Mouse (Mus musculus) erythroblast, adult 5-6 weeks (primary cell): ENCODE measurements around the gene Ina. TPM values are rescaled to one million over a fixed set of nuclear protein-coding genes. Genes with fewer than 3 reads are reported as not detected.
"Not testable (repeated sequence)": the region's sequence is repeated elsewhere in the genome, so short reads cannot be mapped to it uniquely, and the experiment has no call there.

Experiments used
- ATAC-seq: replicated peaks from 2 replicates; pipeline ENCODE4 v1.8.0; 2016; ENCODE audit warnings: moderate number of reproducible peaks, mild to moderate bottlenecking, moderate TSS enrichment, inconsistent platforms; ENCODE audit not compliant: poor library complexity, low FRiP score, severe bottlenecking
- total RNA-seq, 2 experiments: library from RNA; stranded (forward) in 1 of 2; stranded (reverse) in 1 of 2; fragments of 150-400 nt in 1 of 2; fragments of 200-764, 138-1000 nt in 1 of 2; gene quantifications; 2 replicates each; pipeline versions ENCODE4 v1.2.3 to v1.2.4; 2015 to 2017; ENCODE audit warnings: low replicate concordance in 2 of 2

Gene Ina
- not detected in 2 replicates for total RNA-seq (2015; ENCODE audit: low replicate concordance)
- not detected in 2 replicates for total RNA-seq (2017; ENCODE audit: low replicate concordance)

- no peak for ATAC-seq
Observed at GRCm38 (mm10) chr19:47014447-47015381, at the start of gene Ina, which contains the start of gene Nt5c2. Ina (plus strand) TSS chr19:47014698. Nt5c2 (minus strand) TSS chr19:47015153.

GRCm38 (mm10) chr19:46965496-46965895 lies 49.0 kb upstream of the Ina start:
- no peak for ATAC-seq

GRCm38 (mm10) chr19:46966330-46966729 lies 48.2 kb upstream of the Ina start:
- ATAC-seq: no peak

GRCm38 (mm10) chr19:46967861-46968260 lies 46.6 kb upstream of the Ina start:
- no peak for ATAC-seq

GRCm38 (mm10) chr19:46968833-46969232 lies 45.7 kb upstream of the Ina start:
- no peak for ATAC-seq

- ATAC-seq: no peak
Observed at GRCm38 (mm10) chr19:46969286-46969985, 45.1 kb upstream of the Ina start.

- no peak for ATAC-seq
Observed at GRCm38 (mm10) chr19:46970121-46970729, 44.3 kb upstream of the Ina start.

GRCm38 (mm10) chr19:46971051-46971689 lies 43.3 kb upstream of the Ina start:
- no peak for ATAC-seq

GRCm38 (mm10) chr19:46971712-46972111 lies 42.8 kb upstream of the Ina start:
- no peak for ATAC-seq

- no peak for ATAC-seq
Observed at GRCm38 (mm10) chr19:46972159-46972558, 42.3 kb upstream of the Ina start.

GRCm38 (mm10) chr19:46975565-46975964 lies 38.9 kb upstream of the Ina start:
- no peak for ATAC-seq

- no peak for ATAC-seq
Observed at GRCm38 (mm10) chr19:46975997-46976396, 38.5 kb upstream of the Ina start.

- no peak for ATAC-seq
Observed at GRCm38 (mm10) chr19:46976743-46977142, 37.8 kb upstream of the Ina start.

GRCm38 (mm10) chr19:46977460-46977859 lies 37.0 kb upstream of the Ina start:
- ATAC-seq: no peak

GRCm38 (mm10) chr19:46978069-46978468 lies 36.4 kb upstream of the Ina start:
- ATAC-seq: not testable (repeated sequence)

- no peak for ATAC-seq
Observed at GRCm38 (mm10) chr19:46978920-46979780, 35.3 kb upstream of the Ina start.

GRCm38 (mm10) chr19:46979781-46980105 lies 34.8 kb upstream of the Ina start:
- no peak for ATAC-seq

GRCm38 (mm10) chr19:46981462-46981861 lies 33.0 kb upstream of the Ina start:
- no peak for ATAC-seq

GRCm38 (mm10) chr19:46983352-46983965 lies 31.0 kb upstream of the Ina start:
- ATAC-seq: peak; percentile 48
